Mouse (Mus musculus): Measurements from ENCODE around the gene 1700061G19Rik.

- TF ChIP-seq ZNF384 (IDR thresholded peaks at IDR 0.05; ENCODE audit: low read depth, low read length), result no peak
- no peak for TF ChIP-seq HCFC1 (IDR thresholded peaks at IDR 0.05; ENCODE audit: borderline replicate concordance, insufficient read depth, low read length)
- TF ChIP-seq CHD2 (IDR thresholded peaks at IDR 0.05; ENCODE audit: low read depth, low read length), result no peak; the same call in 1 of the 2 replicates
- no peak for TF ChIP-seq ZC3H11A (IDR thresholded peaks at IDR 0.05; ENCODE audit: borderline replicate concordance, low read depth, low read length)
Measured at GRCm38 (mm10) chr17:56833381-56833780, 41.9 kb upstream of the 1700061G19Rik start.
